Mouse (Mus musculus) left cerebral cortex, postnatal 36 days (tissue): ENCODE measurements around the gene Emc3. TPM values are rescaled to one million over a fixed set of nuclear protein-coding genes. Genes with fewer than 3 reads are reported as not detected.

Experiments
- DNase-seq, 2 experiments: peaks; one replicate each; pipeline ENCODE4 v3.0.0; 2021 to 2022; ENCODE audit warnings: low spot score in 2 of 2, mixed read lengths in 1 of 2
- intact Hi-C: fragments of 180-260 bp; cut with DNase I; formaldehyde crosslinking; loops from one replicate; pipeline ENCODE4 v1.15.1; 2025
- microRNA-seq: library from miRNA; unstranded; fragments of <30 nt; microRNA quantifications from one replicate; pipeline ENCODE4 v1.2.0, GENCODE M21; 2022
- total RNA-seq, 2 experiments: library from RNA; stranded (reverse); gene quantifications; 2 replicates each; pipeline ENCODE4 v1.2.3; 2021

Emc3 gene
- total RNA-seq, 2 experiments from 2014 or later = 71.7 to 81.1 TPM

DNA sequence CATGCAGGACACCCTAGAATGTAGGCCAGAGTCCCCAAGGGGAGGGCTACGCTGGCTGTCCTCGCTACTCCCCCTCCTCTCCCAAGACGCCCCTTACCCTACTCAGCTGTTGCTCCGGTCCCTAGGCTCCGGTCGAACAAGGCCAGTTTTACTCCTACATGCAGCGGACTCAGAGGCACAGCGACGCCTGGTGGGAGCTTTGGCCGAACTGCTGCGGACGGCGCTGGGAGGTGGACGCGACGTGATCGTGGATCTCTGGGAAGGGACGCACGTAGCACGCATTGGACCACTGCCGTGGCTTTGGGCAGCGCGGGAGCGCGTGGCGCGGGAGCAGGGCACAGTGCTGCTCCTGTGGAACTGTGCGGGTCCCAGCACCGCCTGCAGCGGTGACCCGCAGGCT lies 62.0 kb downstream of the Emc3 start:
- intact Hi-C loops = no loop called here
- DNase-seq = peak; percentile 76

DNA sequence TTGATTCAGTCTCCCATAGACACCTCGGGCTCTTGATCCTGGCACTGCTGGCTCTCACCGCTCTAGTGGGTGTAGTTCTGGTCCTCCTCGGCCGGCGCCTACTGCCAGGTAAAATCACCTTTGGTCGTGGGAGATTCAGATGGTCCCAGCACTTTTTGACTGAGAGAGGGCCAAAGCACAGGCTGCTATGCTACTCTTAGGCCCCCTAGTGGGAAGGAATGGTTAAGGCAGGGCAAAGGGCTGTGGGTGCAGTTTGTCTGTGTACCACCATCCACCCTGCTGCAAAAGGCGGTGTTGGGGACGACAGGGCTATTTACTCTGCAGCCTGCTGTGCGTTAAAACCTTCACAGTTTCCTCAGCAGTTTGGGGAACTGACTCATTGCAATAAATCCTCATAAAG lies 62.4 kb downstream of the Emc3 start:
- peak; percentile 47 to 53 for DNase-seq
- intact Hi-C loops = no loop called here

DNA sequence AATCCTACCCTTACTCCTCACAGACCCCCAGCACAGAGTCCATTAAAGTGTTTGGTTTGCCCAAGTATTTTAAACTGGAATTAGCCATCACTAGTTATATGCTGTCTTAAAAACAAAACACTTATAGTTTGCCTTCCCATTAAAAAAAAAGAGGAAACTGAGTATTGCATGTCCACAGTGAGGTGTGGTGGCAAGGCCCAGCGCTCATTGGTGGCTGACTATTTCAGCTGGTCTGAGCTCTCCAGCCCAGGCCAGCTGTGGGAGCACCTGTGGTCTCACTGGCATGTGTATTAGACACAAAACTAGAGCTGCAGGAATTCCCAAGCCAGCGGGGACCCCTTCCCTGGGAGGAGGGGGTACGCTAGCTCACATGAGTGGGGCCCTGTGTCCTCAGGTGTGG lies 62.9 kb downstream of the Emc3 start:
- intact Hi-C loops = no loop called here
- no peak for DNase-seq

DNA sequence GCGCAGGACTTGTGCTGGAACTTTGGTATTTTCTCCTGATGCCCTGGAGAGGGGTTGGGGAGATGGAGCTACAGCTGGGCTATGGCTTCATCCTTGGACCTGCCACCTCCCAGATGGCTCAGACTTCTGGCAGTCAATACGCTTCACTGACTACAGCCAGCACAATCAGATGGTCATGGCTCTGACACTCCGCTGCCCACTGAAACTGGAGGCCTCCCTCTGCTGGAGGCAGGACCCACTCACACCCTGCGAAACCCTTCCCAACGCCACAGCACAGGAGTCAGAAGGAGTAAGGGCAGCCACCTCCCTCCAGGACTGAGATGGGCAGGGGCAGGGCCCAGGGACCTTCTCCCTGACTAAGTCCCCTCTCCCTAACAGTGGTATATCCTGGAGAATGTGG lies 65.8 kb downstream of the Emc3 start:
- no peak for DNase-seq
- intact Hi-C loops = no loop called here

Small RNA genes lying within 50 kb of the gene (microRNA-seq; reads per million reads assigned to microRNA genes)
- not detected for gene Gm23365

Other genes starting within 250 kb of the Emc3 start
- gene Cpne9, start 249.3 kb downstream of the Emc3 start, total RNA-seq = 10 to 100 TPM; 76.4 to 79.5 TPM
- gene Brpf1, start 224.5 kb downstream of the Emc3 start, total RNA-seq = 10 to 100 TPM; 29.0 to 30.3 TPM
- gene Ogg1, start 204.7 kb downstream of the Emc3 start, total RNA-seq = 1 to 10 TPM; 6.5 to 7.1 TPM
- gene Camk1, start 187.7 kb downstream of the Emc3 start, total RNA-seq = 100 to 1,000 TPM; 106 to 123 TPM
- gene Tada3, start 153.8 kb downstream of the Emc3 start, total RNA-seq = 10 to 100 TPM; 52.0 to 55.2 TPM
- gene Arpc4, start 153.5 kb downstream of the Emc3 start, total RNA-seq = 100 to 1,000 TPM; 245 to 295 TPM
- 10 to 100 TPM in 1 of 2 experiments, 1 to 10 TPM in 1; 9.3 to 14.2 TPM for gene Ttll3, start 142.4 kb downstream of the Emc3 start, total RNA-seq
- 10 to 100 TPM; 17.1 to 19.0 TPM for gene Rpusd3, start 112.3 kb downstream of the Emc3 start, total RNA-seq
- not detected for gene Cidec, start 95.9 kb downstream of the Emc3 start, total RNA-seq
- 10 to 100 TPM; 38.0 to 41.8 TPM for gene Jagn1, start 89.1 kb downstream of the Emc3 start, total RNA-seq
- under 1 TPM; 0.54 to 0.57 TPM for gene Il17re, start 73.2 kb downstream of the Emc3 start, total RNA-seq
- 1 to 10 TPM; 4.7 to 5.3 TPM for gene Il17rc, start 60.2 kb downstream of the Emc3 start, total RNA-seq
- 100 to 1,000 TPM; 102 to 119 TPM for gene Creld1, start 48.4 kb downstream of the Emc3 start, total RNA-seq
- 10 to 100 TPM; 59.4 to 59.9 TPM for gene Prrt3, start 29.7 kb downstream of the Emc3 start, total RNA-seq
- 1 to 10 TPM; 1.5 to 3.3 TPM for gene Fancd2, start within 50 bp of the Emc3 start, total RNA-seq
- under 1 TPM in 1 of 2 experiments, not detected in 1; 0.32 TPM for gene Fancd2os, start 69.1 kb upstream of the Emc3 start, total RNA-seq
- 100 to 1,000 TPM; 218 to 259 TPM for gene Brk1, start 73.1 kb upstream of the Emc3 start, total RNA-seq
- gene Vhl, start 92.3 kb upstream of the Emc3 start, total RNA-seq = 10 to 100 TPM; 48.1 to 49.8 TPM
- 10 to 100 TPM; 21.0 to 24.9 TPM for gene Irak2, start 106.8 kb upstream of the Emc3 start, total RNA-seq
- 10 to 100 TPM; 71.2 to 75.5 TPM for gene Tatdn2, start 165.4 kb upstream of the Emc3 start, total RNA-seq
- not detected for gene Ghrl, start 188.2 kb upstream of the Emc3 start, total RNA-seq
- gene Sec13, start 209.1 kb upstream of the Emc3 start, total RNA-seq = 10 to 100 TPM; 64.4 to 65.6 TPM